Comparison of ENCODE assay signal across 14 mouse cellular contexts in the genomic region with DNA sequence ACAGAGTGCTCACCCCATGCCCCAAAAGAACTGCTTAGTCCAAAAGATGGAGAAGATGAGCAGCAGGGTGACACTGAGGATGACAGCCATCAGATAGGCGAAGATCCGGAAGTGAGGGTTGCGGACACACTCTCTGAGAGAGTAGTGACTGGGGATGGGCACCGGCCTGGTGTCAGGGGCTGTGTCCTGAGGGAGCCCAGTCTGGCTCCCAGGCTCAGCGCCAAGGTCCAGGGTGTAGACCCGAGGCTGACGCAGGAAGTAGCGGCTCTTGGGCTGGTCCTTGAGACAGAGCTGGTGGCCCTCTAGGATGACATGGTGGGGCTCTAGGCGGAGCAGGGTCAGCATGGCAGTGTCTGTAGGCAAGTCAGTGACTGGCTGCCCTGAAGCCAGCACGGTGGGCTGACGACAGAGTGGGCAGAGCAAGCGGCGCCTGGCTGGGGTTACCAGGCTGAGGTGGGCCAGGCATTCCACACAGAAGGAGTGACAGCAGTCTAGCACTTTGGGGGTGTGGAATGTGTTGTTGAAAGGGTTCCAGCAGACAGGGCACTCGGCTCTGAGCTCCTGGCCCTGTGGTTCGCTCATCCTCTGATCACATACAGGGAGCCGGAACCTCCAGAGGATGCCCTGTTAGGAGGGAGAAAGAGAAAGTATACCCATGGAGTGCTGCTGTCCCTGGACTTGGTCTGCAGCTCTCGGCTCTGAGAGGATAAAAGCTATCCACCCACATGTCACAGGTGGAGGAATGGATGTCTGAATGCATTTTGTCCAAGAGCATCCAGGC. TPM values are rescaled to one million over a fixed set of nuclear protein-coding genes. Genes with fewer than 3 reads are reported as not detected.
A peak's percentile ranks its signal among the peaks of the same experiment; 100 is the strongest.
DNase-seq lines count a peak whose midpoint lies in the region; ATAC-seq and TF ChIP-seq lines count a peak whose summit lies in the region.
"Had no signal": no experiment of that assay in that cellular context is flagged by ENCODE, and none has a peak within 500 bp of the region (broad histone marks: within the 10 kb centered on the region; RNA-seq: fewer than 3 reads in every experiment).

No protein-coding gene starts in this region.

- H3K4me2 ChIP-seq in forebrain, embryonic 12.5 days = no peak overlapping the region
- H3K4me2 ChIP-seq in forebrain, postnatal 0 days (ENCODE audit: low read depth) = no peak overlapping the region
- no peak overlapping the region for H3K4me2 ChIP-seq in intestine, embryonic 16.5 days (ENCODE audit: low read depth, low read length)
- no peak overlapping the region for H3K4me2 ChIP-seq in intestine, postnatal 0 days (replicated peaks; ENCODE audit: low read depth)
- H3K4me2 ChIP-seq in forebrain, embryonic 16.5 days (ENCODE audit: low read length) = no peak overlapping the region

- no peak overlapping the region for H3K4me3 ChIP-seq in forebrain, embryonic 12.5 days (replicated peaks)
- no peak overlapping the region for H3K4me3 ChIP-seq in forebrain, postnatal 0 days (ENCODE audit: low read depth, low read length)
- H3K4me3 ChIP-seq in intestine, embryonic 16.5 days (ENCODE audit: low read length) = no peak overlapping the region
- no peak overlapping the region for H3K4me3 ChIP-seq in intestine, postnatal 0 days (ENCODE audit: low read depth, low read length)
- H3K4me3 ChIP-seq in ES-Bruce4 (ENCODE audit: low read depth, low read length) = 0 out of 2 replicates have a peak overlapping the region, but pooled peaks have one; percentile 7
- no peak overlapping the region for H3K4me3 ChIP-seq in forebrain, embryonic 16.5 days (replicated peaks; ENCODE audit: low read length)

- H3K27ac ChIP-seq in forebrain, embryonic 12.5 days = no peak overlapping the region
- no peak overlapping the region for H3K27ac ChIP-seq in forebrain, postnatal 0 days (ENCODE audit: low read depth, low read length)
- no peak overlapping the region for H3K27ac ChIP-seq in intestine, embryonic 16.5 days (ENCODE audit: low read length)
- no peak overlapping the region for H3K27ac ChIP-seq in intestine, postnatal 0 days (ENCODE audit: low read depth, low read length)
- no peak overlapping the region for H3K27ac ChIP-seq in ES-Bruce4 (ENCODE audit: insufficient read depth, low read length)
- no peak overlapping the region for H3K27ac ChIP-seq in forebrain, embryonic 16.5 days (ENCODE audit: low read length)

- no peak for DNase-seq in forebrain, postnatal 0 days
- no peak for DNase-seq in layer of hippocampus, adult 9-10 months (ENCODE audit: low spot score)
- no peak for DNase-seq in urinary bladder, postnatal 36 days (ENCODE audit: low spot score in 2 of 2)
- DNase-seq: kidney, adult 11 months; spleen, adult 18-20 months; thymus, postnatal 4 days had no signal

- H3K9ac ChIP-seq in forebrain, embryonic 12.5 days = no peak overlapping the region
- H3K9ac ChIP-seq in forebrain, postnatal 0 days = no peak overlapping the region
- H3K9ac ChIP-seq in intestine, embryonic 16.5 days (ENCODE audit: low read depth, low read length) = no peak overlapping the region
- no peak overlapping the region for H3K9ac ChIP-seq in intestine, postnatal 0 days (ENCODE audit: low read depth, low read length)
- no peak overlapping the region for H3K9ac ChIP-seq in ES-Bruce4 (ENCODE audit: low read depth, poor library complexity, severe bottlenecking)
- no peak overlapping the region for H3K9ac ChIP-seq in forebrain, embryonic 16.5 days (replicated peaks; ENCODE audit: low read depth, low read length)

- no peak for TF ChIP-seq EP300 in ES-Bruce4 (IDR thresholded peaks at IDR 0.05; ENCODE audit: insufficient read depth, low read depth, low read length)

- 82% methylated on average over 17 of the region's 17 CpGs for WGBS in forebrain, embryonic 12.5 days
- 77% methylated on average over 17 of the region's 17 CpGs for WGBS in forebrain, postnatal 0 days
- 71% methylated on average over 17 of the region's 17 CpGs for WGBS in intestine, embryonic 16.5 days
- 68% methylated on average over 17 of the region's 17 CpGs for WGBS in intestine, postnatal 0 days
- WGBS in forebrain, embryonic 16.5 days = 75% methylated on average over 17 of the region's 17 CpGs

- H3K27me3 ChIP-seq in forebrain, embryonic 12.5 days = no peaks in the 10 kb centered on the region
- no peaks in the 10 kb centered on the region for H3K27me3 ChIP-seq in forebrain, postnatal 0 days (ENCODE audit: insufficient read depth, low read length)
- no peaks in the 10 kb centered on the region for H3K27me3 ChIP-seq in intestine, embryonic 16.5 days (replicated peaks; ENCODE audit: control insufficient read depth, insufficient read depth, low read length)
- no peaks in the 10 kb centered on the region for H3K27me3 ChIP-seq in intestine, postnatal 0 days (replicated peaks; ENCODE audit: control insufficient read depth, insufficient read depth, low read length)
- H3K27me3 ChIP-seq in ES-Bruce4 (ENCODE audit: control insufficient read depth, insufficient read depth, low read length, poor library complexity, severe bottlenecking) = no peaks in the 10 kb centered on the region
- H3K27me3 ChIP-seq in forebrain, embryonic 16.5 days (replicated peaks; ENCODE audit: control insufficient read depth, insufficient read depth, low read length) = no peaks in the 10 kb centered on the region
- H3K27me3 ChIP-seq: CH12.LX had no signal

- no peaks in the 10 kb centered on the region for H3K9me3 ChIP-seq in forebrain, embryonic 12.5 days
- H3K9me3 ChIP-seq in forebrain, postnatal 0 days (ENCODE audit: low read length) = no peaks in the 10 kb centered on the region
- no peaks in the 10 kb centered on the region for H3K9me3 ChIP-seq in intestine, embryonic 16.5 days (ENCODE audit: control insufficient read depth, low read length)
- H3K9me3 ChIP-seq in intestine, postnatal 0 days (ENCODE audit: control insufficient read depth) = no peaks in the 10 kb centered on the region
- no peaks in the 10 kb centered on the region for H3K9me3 ChIP-seq in ES-Bruce4 (replicated peaks; ENCODE audit: control insufficient read depth, insufficient read depth, low read length, poor library complexity, severe bottlenecking)
- no peaks in the 10 kb centered on the region for H3K9me3 ChIP-seq in forebrain, embryonic 16.5 days (ENCODE audit: control insufficient read depth, low read length)

- no peak for TF ChIP-seq POLR2A in ES-Bruce4 (IDR thresholded peaks at IDR 0.05; ENCODE audit: insufficient read depth, low read length)

- TF ChIP-seq CTCF in forebrain, postnatal 0 days (IDR thresholded peaks at IDR 0.05; ENCODE audit: low read depth) = no peak
- no peak for TF ChIP-seq CTCF in intestine, postnatal 0 days (IDR thresholded peaks at IDR 0.05; ENCODE audit: low read depth)
- no peak for TF ChIP-seq CTCF in ES-Bruce4 (IDR thresholded peaks at IDR 0.05; ENCODE audit: low read depth, low read length)

- H3K36me3 ChIP-seq in forebrain, embryonic 12.5 days (replicated peaks) = peaks cover 28% of the 10 kb centered on the region
- peaks cover 27% of the 10 kb centered on the region for H3K36me3 ChIP-seq in forebrain, postnatal 0 days (ENCODE audit: insufficient read depth)
- peaks cover 10% of the 10 kb centered on the region for H3K36me3 ChIP-seq in intestine, embryonic 16.5 days (ENCODE audit: control insufficient read depth, insufficient read depth, low read length)
- H3K36me3 ChIP-seq in intestine, postnatal 0 days (ENCODE audit: control insufficient read depth, insufficient read depth) = peaks cover 16% of the 10 kb centered on the region
- peaks cover 10% of the 10 kb centered on the region for H3K36me3 ChIP-seq in ES-Bruce4 (ENCODE audit: control insufficient read depth, insufficient read depth, low read length, poor library complexity, severe bottlenecking)
- peaks cover 17% of the 10 kb centered on the region for H3K36me3 ChIP-seq in forebrain, embryonic 16.5 days (ENCODE audit: control insufficient read depth, insufficient read depth)

- ATAC-seq in forebrain, embryonic 12.5 days (ENCODE audit: low FRiP score) = 0 out of 2 replicates have a peak, but pooled peaks have one; percentile 14
- ATAC-seq in forebrain, postnatal 0 days = no peak
- peak; percentile 18; the same call in 1 of the 2 replicates for ATAC-seq in intestine, embryonic 16.5 days
- no peak for ATAC-seq in intestine, postnatal 0 days
- ATAC-seq in forebrain, embryonic 16.5 days = peak; percentile 20; the same call in 1 of the 2 replicates

- H3K4me1 ChIP-seq in forebrain, embryonic 12.5 days = no peaks in the 10 kb centered on the region
- no peaks in the 10 kb centered on the region for H3K4me1 ChIP-seq in forebrain, postnatal 0 days (ENCODE audit: insufficient read depth)
- no peaks in the 10 kb centered on the region for H3K4me1 ChIP-seq in intestine, embryonic 16.5 days (ENCODE audit: control insufficient read depth, insufficient read depth, low read length)
- H3K4me1 ChIP-seq in intestine, postnatal 0 days (replicated peaks; ENCODE audit: control insufficient read depth, insufficient read depth, low read length) = no peaks in the 10 kb centered on the region
- H3K4me1 ChIP-seq in ES-Bruce4 (ENCODE audit: control insufficient read depth, insufficient read depth, low read length) = no peaks in the 10 kb centered on the region
- no peaks in the 10 kb centered on the region for H3K4me1 ChIP-seq in forebrain, embryonic 16.5 days (replicated peaks; ENCODE audit: control insufficient read depth, insufficient read depth, low read length)

RNA-seq across cellular contexts. Expression of gene Rnf183, which starts 6.9 kb away (rescaled TPM):
- not detected in 2 replicates for polyA plus RNA-seq in forebrain, embryonic 12.5 days (2016; fragmentation: Nextera tagmentation; extraction: Ambion mirVana)
- 1.3 TPM in 1 of 2 replicates, not detected in the other for total RNA-seq in forebrain, postnatal 0 days (2014; rRNA removed)
- polyA plus RNA-seq in forebrain, postnatal 0 days (2015; fragmentation: Nextera tagmentation; extraction: Ambion mirVana) = 0.31 and 0.43 TPM in 2 replicates
- not detected in 2 replicates for polyA plus RNA-seq in intestine, embryonic 16.5 days (2015; fragmentation: Nextera tagmentation; extraction: Ambion mirVana)
- polyA plus RNA-seq in intestine, postnatal 0 days (2015; fragmentation: Nextera tagmentation; extraction: Ambion mirVana) = 0.14 and 0.35 TPM in 2 replicates
- polyA plus RNA-seq in ES-Bruce4 (2011; ENCODE audit: insufficient read depth, insufficient read length, low read depth, missing spikeins) = not detected in 2 replicates
- polyA plus RNA-seq in forebrain, embryonic 16.5 days (2015; fragmentation: Nextera tagmentation; extraction: Ambion mirVana) = not detected in 2 replicates
- total RNA-seq: left cerebral cortex, adult 8-10 months; megakaryocyte-erythroid progenitor cell, adult 5-6 weeks had no signal

RNA-seq across cellular contexts. Expression of gene Prpf4, which starts 19.6 kb away (rescaled TPM):
- 25.8 and 27.8 TPM in 2 replicates for polyA plus RNA-seq in forebrain, embryonic 12.5 days (2016; fragmentation: Nextera tagmentation; extraction: Ambion mirVana)
- 17.2 and 20.2 TPM in 2 replicates for total RNA-seq in forebrain, postnatal 0 days (2014; rRNA removed)
- 9.6 and 13.3 TPM in 2 replicates for polyA plus RNA-seq in forebrain, postnatal 0 days (2015; fragmentation: Nextera tagmentation; extraction: Ambion mirVana)
- polyA plus RNA-seq in intestine, embryonic 16.5 days (2015; fragmentation: Nextera tagmentation; extraction: Ambion mirVana) = 14.3 and 15.9 TPM in 2 replicates
- polyA plus RNA-seq in intestine, postnatal 0 days (2015; fragmentation: Nextera tagmentation; extraction: Ambion mirVana) = 6.9 and 8.0 TPM in 2 replicates
- 27.7 and 29.2 TPM in 2 replicates for polyA plus RNA-seq in ES-Bruce4 (2011; ENCODE audit: insufficient read depth, insufficient read length, low read depth, missing spikeins)
- 17.0 and 18.7 TPM in 2 replicates for polyA plus RNA-seq in forebrain, embryonic 16.5 days (2015; fragmentation: Nextera tagmentation; extraction: Ambion mirVana)

RNA-seq across cellular contexts. Expression of gene Cdc26, which starts 19.7 kb away (rescaled TPM):
- 173 and 178 TPM in 2 replicates for polyA plus RNA-seq in forebrain, embryonic 12.5 days (2016; fragmentation: Nextera tagmentation; extraction: Ambion mirVana)
- 51.1 and 79.4 TPM in 2 replicates for total RNA-seq in forebrain, postnatal 0 days (2014; rRNA removed)
- 81.7 and 85.1 TPM in 2 replicates for polyA plus RNA-seq in forebrain, postnatal 0 days (2015; fragmentation: Nextera tagmentation; extraction: Ambion mirVana)
- 106 and 122 TPM in 2 replicates for polyA plus RNA-seq in intestine, embryonic 16.5 days (2015; fragmentation: Nextera tagmentation; extraction: Ambion mirVana)
- polyA plus RNA-seq in intestine, postnatal 0 days (2015; fragmentation: Nextera tagmentation; extraction: Ambion mirVana) = 72.5 and 73.7 TPM in 2 replicates
- polyA plus RNA-seq in ES-Bruce4 (2011; ENCODE audit: insufficient read depth, insufficient read length, low read depth, missing spikeins) = 61.9 and 69.0 TPM in 2 replicates
- 99.8 and 104 TPM in 2 replicates for polyA plus RNA-seq in forebrain, embryonic 16.5 days (2015; fragmentation: Nextera tagmentation; extraction: Ambion mirVana)

RNA-seq across cellular contexts. Expression of gene Wdr31, which starts 42.5 kb away (rescaled TPM):
- polyA plus RNA-seq in forebrain, embryonic 12.5 days (2016; fragmentation: Nextera tagmentation; extraction: Ambion mirVana) = 11.9 and 14.8 TPM in 2 replicates
- total RNA-seq in forebrain, postnatal 0 days (2014; rRNA removed) = 6.8 and 9.5 TPM in 2 replicates
- polyA plus RNA-seq in forebrain, postnatal 0 days (2015; fragmentation: Nextera tagmentation; extraction: Ambion mirVana) = 12.6 and 20.0 TPM in 2 replicates
- 5.1 and 7.3 TPM in 2 replicates for polyA plus RNA-seq in intestine, embryonic 16.5 days (2015; fragmentation: Nextera tagmentation; extraction: Ambion mirVana)
- polyA plus RNA-seq in intestine, postnatal 0 days (2015; fragmentation: Nextera tagmentation; extraction: Ambion mirVana) = 1.6 and 1.8 TPM in 2 replicates
- 14.8 and 16.7 TPM in 2 replicates for polyA plus RNA-seq in ES-Bruce4 (2011; ENCODE audit: insufficient read depth, insufficient read length, low read depth, missing spikeins)
- 9.8 and 13.8 TPM in 2 replicates for polyA plus RNA-seq in forebrain, embryonic 16.5 days (2015; fragmentation: Nextera tagmentation; extraction: Ambion mirVana)

RNA-seq across cellular contexts. Expression of gene Bspry, which starts 51.7 kb away (rescaled TPM):
- polyA plus RNA-seq in forebrain, embryonic 12.5 days (2016; fragmentation: Nextera tagmentation; extraction: Ambion mirVana) = 0.92 and 1.3 TPM in 2 replicates
- total RNA-seq in forebrain, postnatal 0 days (2014; rRNA removed) = 0.15 and 0.86 TPM in 2 replicates
- polyA plus RNA-seq in forebrain, postnatal 0 days (2015; fragmentation: Nextera tagmentation; extraction: Ambion mirVana) = 0.31 and 0.51 TPM in 2 replicates
- 29.9 and 31.6 TPM in 2 replicates for polyA plus RNA-seq in intestine, embryonic 16.5 days (2015; fragmentation: Nextera tagmentation; extraction: Ambion mirVana)
- 14.7 and 20.5 TPM in 2 replicates for polyA plus RNA-seq in intestine, postnatal 0 days (2015; fragmentation: Nextera tagmentation; extraction: Ambion mirVana)
- 18.5 and 18.9 TPM in 2 replicates for polyA plus RNA-seq in ES-Bruce4 (2011; ENCODE audit: insufficient read depth, insufficient read length, low read depth, missing spikeins)
- 0.62 and 0.71 TPM in 2 replicates for polyA plus RNA-seq in forebrain, embryonic 16.5 days (2015; fragmentation: Nextera tagmentation; extraction: Ambion mirVana)

Comparison
In these comparisons a context has a peak if more than half of its experiments do, and no peak if none do; other contexts are left out.
1. ATAC-seq: peak in forebrain, embryonic 12.5 days (single experiment), intestine, embryonic 16.5 days (single experiment) and forebrain, embryonic 16.5 days (single experiment); none in forebrain, postnatal 0 days (single experiment) and intestine, postnatal 0 days (single experiment).